Mouse (Mus musculus) gastrocnemius, adult 18-20 months (tissue): ENCODE measurements around the gene Pomgnt1. TPM values are rescaled to one million over a fixed set of nuclear protein-coding genes. Genes with fewer than 3 reads are reported as not detected.

Experiments
- total RNA-seq, 2 experiments: library from RNA; stranded (reverse); gene quantifications; 2 replicates each; pipeline ENCODE4 v1.2.3; 2021

Pomgnt1 gene
- total RNA-seq, 2 experiments from 2014 or later, result 46.1 to 49.9 TPM

Other genes starting within 250 kb of the Pomgnt1 start
- not detected for gene Kncn, start 239.4 kb upstream of the Pomgnt1 start, total RNA-seq
- gene 6430628N08Rik, start 233.2 kb upstream of the Pomgnt1 start, total RNA-seq, result not detected
- not detected for gene Dmbx1, start 183.9 kb upstream of the Pomgnt1 start, total RNA-seq
- gene Faah, start 105.9 kb upstream of the Pomgnt1 start, total RNA-seq, result under 1 TPM; 0.09 to 0.19 TPM
- gene Nsun4, start 70.0 kb upstream of the Pomgnt1 start, total RNA-seq, result 10 to 100 TPM; 13.2 to 14.2 TPM
- gene Uqcrh, start 48.8 kb upstream of the Pomgnt1 start, total RNA-seq, result 100 to 1,000 TPM; 730 to 801 TPM
- 10 to 100 TPM; 18.1 to 18.2 TPM for gene Lrrc41, start 48.6 kb upstream of the Pomgnt1 start, total RNA-seq
- under 1 TPM; 0.28 to 0.71 TPM for gene Rad54l, start 150 bp upstream of the Pomgnt1 start, total RNA-seq
- 1 to 10 TPM; 5.6 to 5.8 TPM for gene Lurap1, start 27.5 kb downstream of the Pomgnt1 start, total RNA-seq
- not detected for gene Tspan1, start 43.8 kb downstream of the Pomgnt1 start, total RNA-seq
- not detected for gene 1700042G07Rik, start 49.5 kb downstream of the Pomgnt1 start, total RNA-seq
- under 1 TPM; 0.50 to 0.62 TPM for gene Gm49337, start 49.5 kb downstream of the Pomgnt1 start, total RNA-seq
- gene Pik3r3, start 97.8 kb downstream of the Pomgnt1 start, total RNA-seq, result 1 to 10 TPM; 5.2 to 6.3 TPM